Mouse (Mus musculus): ENCODE measurements around the gene Nat9. TPM values are rescaled to one million over a fixed set of nuclear protein-coding genes. Genes with fewer than 3 reads are reported as not detected.

The Nat9 gene
- polyA plus RNA-seq, 1 experiment: 16.9 TPM

DNA sequence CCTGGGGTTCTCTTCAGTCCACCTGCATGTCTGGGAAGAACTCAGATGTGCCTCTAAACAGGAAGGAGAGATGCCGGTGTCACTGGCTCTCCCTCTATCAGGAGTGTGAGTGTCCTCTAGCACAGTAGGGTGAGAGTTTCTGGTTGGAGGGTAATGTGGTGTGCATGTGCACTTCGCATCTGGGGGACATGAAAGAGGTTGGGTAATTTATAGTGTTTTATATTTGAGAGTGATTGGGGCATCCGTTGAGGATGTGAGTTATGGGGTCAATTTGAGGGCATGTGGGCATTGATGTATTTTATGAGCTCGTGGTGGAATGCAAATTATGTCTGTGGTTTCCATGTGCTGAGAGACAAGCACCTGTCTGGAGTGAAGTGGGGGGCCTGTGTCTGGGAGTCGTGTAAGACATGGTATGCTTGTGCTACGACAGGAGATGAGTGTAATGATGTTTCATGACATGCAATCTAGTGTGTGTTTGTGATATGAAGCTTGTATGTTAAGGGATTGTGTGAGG, 36.9 kb downstream of the Nat9 start:
- no peak for DNase-seq (ENCODE audit: low read depth)
- no peak for TF ChIP-seq POLR2A (IDR thresholded peaks at IDR 0.05; ENCODE audit: borderline replicate concordance, extremely low read depth, insufficient read depth, insufficient read length, poor library complexity, severe bottlenecking)
- TF ChIP-seq CTCF (IDR thresholded peaks at IDR 0.05; ENCODE audit: borderline replicate concordance, extremely low read depth, insufficient read depth, insufficient read length): no peak

- DNase-seq (ENCODE audit: low read depth): no peak
- TF ChIP-seq CTCF (IDR thresholded peaks at IDR 0.05; ENCODE audit: borderline replicate concordance, extremely low read depth, insufficient read depth, insufficient read length) (no peak), POLR2A (IDR thresholded peaks at IDR 0.05; ENCODE audit: borderline replicate concordance, extremely low read depth, insufficient read depth, insufficient read length, poor library complexity, severe bottlenecking) (no peak)
Measured at GRCm38 (mm10) chr11:115147813-115148212, 39.8 kb downstream of the Nat9 start.

- TF ChIP-seq CTCF (IDR thresholded peaks at IDR 0.05; ENCODE audit: borderline replicate concordance, extremely low read depth, insufficient read depth, insufficient read length) (no peak), POLR2A (IDR thresholded peaks at IDR 0.05; ENCODE audit: borderline replicate concordance, extremely low read depth, insufficient read depth, insufficient read length, poor library complexity, severe bottlenecking) (no peak)
- no peak for DNase-seq (ENCODE audit: low read depth)
Measured at GRCm38 (mm10) chr11:115141970-115142369, 45.7 kb downstream of the Nat9 start.

DNA sequence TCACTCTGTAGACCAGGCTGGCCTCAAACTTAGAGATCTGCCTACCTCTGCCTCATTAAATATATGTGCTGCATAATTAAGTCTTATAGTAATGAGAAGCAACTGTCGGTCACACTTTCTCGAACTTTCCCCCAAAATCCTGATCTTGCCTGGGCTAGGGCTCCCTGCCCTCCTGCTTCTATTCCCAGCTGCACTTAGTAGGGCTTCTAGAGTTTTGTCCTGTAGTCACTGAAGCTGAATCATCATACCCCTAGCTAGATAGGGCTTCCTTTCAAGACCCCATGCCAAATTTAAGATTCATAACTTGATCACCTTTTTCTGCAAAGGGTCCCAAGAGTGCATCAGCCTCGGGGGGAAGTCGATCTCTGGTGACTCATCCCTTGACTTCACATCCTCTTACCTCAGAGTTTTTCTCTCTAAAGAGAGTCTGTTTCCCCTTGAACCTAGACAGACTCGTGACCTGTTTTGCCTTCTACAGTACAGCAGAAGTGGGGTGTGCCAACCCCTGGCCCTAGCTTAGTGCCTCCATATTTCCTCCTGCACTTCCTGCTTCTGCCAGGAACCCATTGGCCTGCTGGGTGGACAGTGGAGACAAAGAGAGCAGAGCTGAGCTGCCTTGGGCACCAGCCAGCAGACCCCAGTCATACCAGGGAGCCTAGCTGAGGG, 48.9 kb downstream of the Nat9 start:
- no peak for DNase-seq (ENCODE audit: low read depth)
- no peak for TF ChIP-seq CTCF (IDR thresholded peaks at IDR 0.05; ENCODE audit: borderline replicate concordance, extremely low read depth, insufficient read depth, insufficient read length)
- TF ChIP-seq POLR2A (IDR thresholded peaks at IDR 0.05; ENCODE audit: borderline replicate concordance, extremely low read depth, insufficient read depth, insufficient read length, poor library complexity, severe bottlenecking): no peak

- TF ChIP-seq POLR2A (IDR thresholded peaks at IDR 0.05; ENCODE audit: borderline replicate concordance, extremely low read depth, insufficient read depth, insufficient read length, poor library complexity, severe bottlenecking) (no peak), CTCF (IDR thresholded peaks at IDR 0.05; ENCODE audit: borderline replicate concordance, extremely low read depth, insufficient read depth, insufficient read length) (no peak)
- no peak for DNase-seq (ENCODE audit: low read depth)
Measured at GRCm38 (mm10) chr11:115133800-115134199, 53.9 kb downstream of the Nat9 start, which contains the start of gene Cd300lf. Gene Cd300lf (minus strand): TSS chr11:115133992.

Other genes starting within 250 kb of the Nat9 start
- gene Cd300c, start 218.7 kb downstream of the Nat9 start, polyA plus RNA-seq (2012; rRNA removed): 0.15 TPM in 1 of 2 replicates, not detected in the other
- gene Cd300ld, start 197.9 kb downstream of the Nat9 start, polyA plus RNA-seq (2012; rRNA removed): 0.06 and 0.11 TPM in 2 replicates
- 1.0 and 1.5 TPM in 2 replicates for gene Cd300c2, start 186.0 kb downstream of the Nat9 start, polyA plus RNA-seq (2012; rRNA removed)
- not detected in 2 replicates for gene Cd300ld2, start 171.7 kb downstream of the Nat9 start, polyA plus RNA-seq (2012; rRNA removed)
- gene Cd300ld4, start 160.8 kb downstream of the Nat9 start, polyA plus RNA-seq (2012; rRNA removed): 0.16 and 0.21 TPM in 2 replicates
- gene Cd300ld5, start 150.1 kb downstream of the Nat9 start, polyA plus RNA-seq (2012; rRNA removed): 0.21 and 0.23 TPM in 2 replicates
- 0.10 TPM in 1 of 2 replicates, not detected in the other for gene Cd300ld3, start 139.4 kb downstream of the Nat9 start, polyA plus RNA-seq (2012; rRNA removed)
- not detected in 2 replicates for gene Cd300e, start 125.7 kb downstream of the Nat9 start, polyA plus RNA-seq (2012; rRNA removed)
- 0.83 and 0.89 TPM in 2 replicates for gene Rab37, start 96.4 kb downstream of the Nat9 start, polyA plus RNA-seq (2012; rRNA removed)
- gene Cd300lf, start 53.9 kb downstream of the Nat9 start, polyA plus RNA-seq (2012; rRNA removed): 0.10 and 0.15 TPM in 2 replicates
- 31.6 and 40.5 TPM in 2 replicates for gene Slc9a3r1, start 24.5 kb downstream of the Nat9 start, polyA plus RNA-seq (2012; rRNA removed)
- gene Tmem104, start 372 bp downstream of the Nat9 start, polyA plus RNA-seq (2012; rRNA removed): 7.1 and 10.7 TPM in 2 replicates
- 0.89 and 1.2 TPM in 2 replicates for gene Grin2c, start 79.4 kb upstream of the Nat9 start, polyA plus RNA-seq (2012; rRNA removed)
- gene Fdxr, start 89.2 kb upstream of the Nat9 start, polyA plus RNA-seq (2012; rRNA removed): 26.1 and 32.4 TPM in 2 replicates
- 1.6 and 2.4 TPM in 2 replicates for gene Fads6, start 109.8 kb upstream of the Nat9 start, polyA plus RNA-seq (2012; rRNA removed)
- gene Otop2, start 119.3 kb upstream of the Nat9 start, polyA plus RNA-seq (2012; rRNA removed): 0.13 and 0.15 TPM in 2 replicates
- 0.04 and 0.11 TPM in 2 replicates for gene Ush1g, start 134.2 kb upstream of the Nat9 start, polyA plus RNA-seq (2012; rRNA removed)
- 0.29 and 0.64 TPM in 2 replicates for gene Otop3, start 146.9 kb upstream of the Nat9 start, polyA plus RNA-seq (2012; rRNA removed)
- gene Hid1, start 179.9 kb upstream of the Nat9 start, polyA plus RNA-seq (2012; rRNA removed): 61.7 and 64.8 TPM in 2 replicates
- gene Cdr2l, start 194.1 kb upstream of the Nat9 start, polyA plus RNA-seq (2012; rRNA removed): 39.1 and 50.8 TPM in 2 replicates
- gene Mrpl58, start 215.9 kb upstream of the Nat9 start, polyA plus RNA-seq (2012; rRNA removed): 115 and 126 TPM in 2 replicates
- gene Atp5h, start 232.1 kb upstream of the Nat9 start, polyA plus RNA-seq (2012; rRNA removed): 399 and 402 TPM in 2 replicates
- gene Kctd2, start 232.3 kb upstream of the Nat9 start, polyA plus RNA-seq (2012; rRNA removed): 45.9 and 46.8 TPM in 2 replicates

Measured in brain, embryonic 14.5 days (tissue).